Mouse (Mus musculus) megakaryocyte, embryonic 14.5 days (primary cell): ENCODE results near the gene Ptbp2.

Experiments used
- FLI1 ChIP-seq: IDR thresholded peaks from 2 replicates; pipeline ENCODE4 v1.6.1; 2012; ENCODE audit warnings: low read length, inconsistent platforms, mixed read lengths
- GATA1 ChIP-seq: IDR thresholded peaks from 3 replicates; pipeline ENCODE4 v1.6.1; 2012; ENCODE audit warnings: mixed read lengths, low read length, inconsistent platforms, borderline replicate concordance

GRCm38 (mm10) chr3:119780876-119781275 is 3.4 kb downstream of the Ptbp2 start:
- TF ChIP-seq GATA1 (no peak), FLI1 (no peak)
